ENCODE assay signal across 8 mouse cellular contexts in the genomic region with DNA sequence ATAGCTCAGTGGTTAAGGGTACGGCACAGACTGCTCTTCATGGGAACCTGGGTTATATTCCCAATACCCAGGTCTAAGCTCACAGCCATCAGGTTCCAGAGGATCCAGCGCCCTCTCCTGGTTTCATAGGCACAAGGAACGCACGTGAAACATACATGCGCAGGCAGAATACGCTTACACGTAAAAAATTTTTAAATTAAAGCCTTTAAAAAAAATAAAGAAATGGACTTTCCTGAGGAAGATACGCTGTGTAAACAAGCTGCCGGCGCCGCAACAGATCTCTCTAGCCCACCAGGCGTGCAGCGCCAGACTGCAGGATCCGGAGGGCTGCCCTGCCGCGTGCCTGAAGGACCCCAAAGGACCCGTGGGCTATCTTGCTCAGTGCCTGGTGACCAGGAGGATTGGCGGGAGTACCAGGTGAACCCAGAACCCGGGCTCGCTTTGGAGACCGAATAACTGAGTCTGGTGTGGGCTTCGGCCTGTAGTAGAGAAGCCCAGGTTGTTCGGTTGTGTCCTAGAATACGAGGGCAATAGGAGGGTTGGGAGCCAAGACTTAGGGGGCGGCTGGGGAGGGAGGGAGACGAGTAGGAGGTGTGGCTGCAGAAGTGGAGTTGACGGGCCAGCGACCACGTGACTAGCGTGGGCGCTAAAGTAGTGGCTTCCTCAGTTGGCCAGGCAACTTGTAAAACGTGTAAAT. TPM values are rescaled to one million over a fixed set of nuclear protein-coding genes. Genes with fewer than 3 reads are reported as not detected.
A peak's percentile ranks its signal among the peaks of the same experiment; 100 is the strongest.
DNase-seq lines count a peak whose midpoint lies in the region; ATAC-seq and TF ChIP-seq lines count a peak whose summit lies in the region.

A gene (plus strand): TSS at position 359 of the 697 bp plus-strand sequence.

- peak within 1 kb of the TSS; percentile 38; the same call in 1 of the 2 replicates for H3K27ac ChIP-seq in ES-E14 (ENCODE audit: insufficient read depth, low read depth, low read length, poor library complexity, severe bottlenecking)
- H3K27ac ChIP-seq in forebrain, embryonic 16.5 days (ENCODE audit: low read length) = peak within 1 kb of the TSS; percentile 86
- H3K27ac ChIP-seq in layer of hippocampus, adult 2 months = peak within 1 kb of the TSS; percentile 93
- peak within 1 kb of the TSS; percentile 50 for H3K27ac ChIP-seq in lung, embryonic 14.5 days (ENCODE audit: low read depth)
- H3K27ac ChIP-seq in olfactory bulb, adult 2 months (ENCODE audit: insufficient read depth, low read depth, low read length) = no peak within 1 kb of the TSS; the same call in 1 of the 2 replicates
- no peak within 1 kb of the TSS for H3K27ac ChIP-seq in thymus, adult 2 months (ENCODE audit: control insufficient read depth, insufficient read depth, low read length)

- peak; percentile 98 for ATAC-seq in forebrain, embryonic 16.5 days
- peak; percentile 99 for ATAC-seq in lung, embryonic 14.5 days (ENCODE audit: insufficient read depth)

- under 1% methylated on average over 32 of the region's 32 CpGs for WGBS in forebrain, embryonic 16.5 days
- under 1% methylated on average over 32 of the region's 32 CpGs for WGBS in lung, embryonic 14.5 days
- under 1% methylated on average over 32 of the region's 32 CpGs for WGBS in olfactory bulb, adult 2 months
- under 1% methylated on average over 32 of the region's 32 CpGs for WGBS in thymus, adult 2 months

- peak; percentile 67 for TF ChIP-seq POLR2A in olfactory bulb, adult 2 months (IDR thresholded peaks at IDR 0.05; ENCODE audit: insufficient read depth, low read depth, low read length)
- 0 out of 2 replicates have a peak, but pooled peaks have one; percentile 21 for TF ChIP-seq POLR2A in thymus, adult 2 months (IDR thresholded peaks at IDR 0.05; ENCODE audit: control insufficient read depth, extremely low read depth, insufficient read depth, low read length, poor library complexity)

- H3K27me3 ChIP-seq in forebrain, embryonic 16.5 days (replicated peaks; ENCODE audit: control insufficient read depth, insufficient read depth, low read length) = no peaks in the 10 kb centered on the region
- no peaks in the 10 kb centered on the region for H3K27me3 ChIP-seq in lung, embryonic 14.5 days (ENCODE audit: insufficient read depth, low read length)
- no peaks in the 10 kb centered on the region for H3K27me3 ChIP-seq in thymus, adult 2 months (ENCODE audit: control insufficient read depth, insufficient read depth, low read length)

- H3K9me3 ChIP-seq in ES-E14 (ENCODE audit: control insufficient read depth, insufficient read depth, low read depth, low read length) = no peaks in the 10 kb centered on the region
- H3K9me3 ChIP-seq in forebrain, embryonic 16.5 days (ENCODE audit: control insufficient read depth, low read length) = no peaks in the 10 kb centered on the region
- H3K9me3 ChIP-seq in lung, embryonic 14.5 days (ENCODE audit: low read depth, low read length) = no peaks in the 10 kb centered on the region

- intact Hi-C loops in heart, postnatal 36 days (cut with DNase I) = loop anchor here (2.0 to 10.0 kb wide), 2 partner anchors 146 to 828 kb away; no protein-coding TSS in a partner anchor

- peak; percentile 83 for DNase-seq in ES-E14 (ENCODE audit: low read depth, low spot score)
- peak; percentile 80 for DNase-seq in cerebellum, adult 11-12 months
- DNase-seq in heart, postnatal 36 days = peak; percentile 89 to 92
- peak; percentile 73 to 83 for DNase-seq in layer of hippocampus, adult 2 months (ENCODE audit: low spot score in 2 of 2)
- peak; percentile 95 for DNase-seq in lung, embryonic 14.5 days
- peak; percentile 86 for DNase-seq in thymus, adult 2 months

- peak within 1 kb of the TSS; percentile 85 for H3K9ac ChIP-seq in ES-E14 (ENCODE audit: insufficient read depth, low read depth, low read length, poor library complexity, severe bottlenecking)
- peak within 1 kb of the TSS; percentile 80 for H3K9ac ChIP-seq in forebrain, embryonic 16.5 days (replicated peaks; ENCODE audit: low read depth, low read length)
- peak within 1 kb of the TSS; percentile 45 for H3K9ac ChIP-seq in lung, embryonic 14.5 days

- TF ChIP-seq CTCF in layer of hippocampus, adult 2 months (conservative IDR thresholded peaks at IDR 0.05) = peak; percentile 94
- TF ChIP-seq CTCF in lung, embryonic 14.5 days (IDR thresholded peaks at IDR 0.05; ENCODE audit: low read depth) = peak; percentile 78
- peak; percentile 59 for TF ChIP-seq CTCF in olfactory bulb, adult 2 months (IDR thresholded peaks at IDR 0.05; ENCODE audit: insufficient read depth, low read depth, low read length)
- no peak; the same call in 1 of the 2 replicates for TF ChIP-seq CTCF in thymus, adult 2 months (IDR thresholded peaks at IDR 0.05; ENCODE audit: borderline replicate concordance, control insufficient read depth, extremely low read depth, insufficient read depth, low read length, poor library complexity)

- peaks cover 0 to 2% of the 10 kb centered on the region in 2 experiments; a peak in 1 of 4 replicates for H3K4me1 ChIP-seq in ES-E14 (ENCODE audit: control insufficient read depth in 2 of 2, insufficient read depth in 2 of 2, low read length in 2 of 2, poor library complexity in 1 of 2)
- H3K4me1 ChIP-seq in forebrain, embryonic 16.5 days (replicated peaks; ENCODE audit: control insufficient read depth, insufficient read depth, low read length) = peaks cover 11% of the 10 kb centered on the region
- no peaks in the 10 kb centered on the region for H3K4me1 ChIP-seq in lung, embryonic 14.5 days (ENCODE audit: insufficient read depth)
- peaks cover 5% of the 10 kb centered on the region for H3K4me1 ChIP-seq in olfactory bulb, adult 2 months (ENCODE audit: control insufficient read depth, insufficient read depth, low read length)
- peaks cover 5% of the 10 kb centered on the region for H3K4me1 ChIP-seq in thymus, adult 2 months (replicated peaks; ENCODE audit: control insufficient read depth, insufficient read depth, low read length)

- H3K36me3 ChIP-seq in ES-E14 (ENCODE audit: control insufficient read depth, insufficient read depth, low read length, poor library complexity, severe bottlenecking) = peaks cover 3% of the 10 kb centered on the region; the same call in 1 of the 2 replicates
- H3K36me3 ChIP-seq in forebrain, embryonic 16.5 days (ENCODE audit: control insufficient read depth, insufficient read depth) = no peaks in the 10 kb centered on the region
- peaks cover 12% of the 10 kb centered on the region for H3K36me3 ChIP-seq in lung, embryonic 14.5 days (ENCODE audit: insufficient read depth)
- no peaks in the 10 kb centered on the region for H3K36me3 ChIP-seq in thymus, adult 2 months (ENCODE audit: control insufficient read depth, insufficient read depth, low read length)

- in situ Hi-C loops in ES-E14 (cut with MboI; ENCODE audit: low sequenced_read_pairs in 2 of 2, unreplicated experiment in 2 of 2) = no loop called here

- peak within 1 kb of the TSS; percentile 78 to 88 for H3K4me3 ChIP-seq in ES-E14 (ENCODE audit: insufficient read depth in 1 of 2, low read depth in 1 of 2, low read length in 2 of 2, poor library complexity in 1 of 2, severe bottlenecking in 1 of 2)
- H3K4me3 ChIP-seq in forebrain, embryonic 16.5 days (replicated peaks; ENCODE audit: low read length) = peak within 1 kb of the TSS; percentile 93
- H3K4me3 ChIP-seq in layer of hippocampus, adult 2 months = peak within 1 kb of the TSS; percentile 77
- H3K4me3 ChIP-seq in lung, embryonic 14.5 days (ENCODE audit: low read depth, low read length) = peak within 1 kb of the TSS; percentile 50
- peak within 1 kb of the TSS; percentile 87 for H3K4me3 ChIP-seq in olfactory bulb, adult 2 months (ENCODE audit: insufficient read depth, low read depth, low read length)
- peak within 1 kb of the TSS; percentile 92 for H3K4me3 ChIP-seq in thymus, adult 2 months (ENCODE audit: control insufficient read depth, insufficient read depth, low read length)

- H3K4me2 ChIP-seq in forebrain, embryonic 16.5 days (ENCODE audit: low read length) = peak within 1 kb of the TSS; percentile 99
- peak within 1 kb of the TSS; percentile 60 for H3K4me2 ChIP-seq in lung, embryonic 14.5 days

TF ChIP-seq in ES-E14, 5 proteins besides CTCF, POLR2A, EP300 and RAD21:
- TF ChIP-seq HCFC1 (IDR thresholded peaks at IDR 0.05; ENCODE audit: borderline replicate concordance, insufficient read depth, low read length) (peak; percentile 52; the same call in 1 of the 2 replicates), MAFK (IDR thresholded peaks at IDR 0.05; ENCODE audit: insufficient read depth, low read depth, low read length) (no peak)

RNA-seq across cellular contexts. Expression of the gene that starts here (rescaled TPM):
- 37.7 and 46.5 TPM in 2 replicates for total RNA-seq in ES-E14 (2012; rRNA removed)
- 60.1 and 68.4 TPM in 2 replicates for polyA plus RNA-seq in forebrain, embryonic 16.5 days (2015; fragmentation: Nextera tagmentation; extraction: Ambion mirVana)
- 10 to 100 TPM; 17.9 to 18.5 TPM for total RNA-seq in heart, postnatal 36 days (2021)
- 10 to 100 TPM; 12.0 to 12.2 TPM for total RNA-seq in layer of hippocampus, adult 2 months (2021)
- 53.7 and 58.7 TPM in 2 replicates for polyA plus RNA-seq in lung, embryonic 14.5 days (2014; fragmentation: Nextera tagmentation; extraction: Ambion mirVana)
- not detected in 2 replicates for polyA plus RNA-seq in olfactory bulb, adult 2 months (2012; ENCODE audit: insufficient read depth, insufficient read length, low replicate concordance, missing spikeins)
- polyA plus RNA-seq in thymus, adult 2 months (2012; rRNA removed) = 18.5 and 21.3 TPM in 2 replicates

Comparison
In these comparisons a context has a peak if more than half of its experiments do, and no peak if none do; other contexts are left out.
1. RNA of the gene that starts here (polyA plus RNA-seq): 60.1 to 68.4 TPM in forebrain, embryonic 16.5 days, 53.7 to 58.7 TPM in lung, embryonic 14.5 days and 18.5 to 21.3 TPM in thymus, adult 2 months; not detected in olfactory bulb, adult 2 months; every median in the first group is over 10 times any median in the second.
2. H3K27ac ChIP-seq: peak in ES-E14 (single experiment), forebrain, embryonic 16.5 days (single experiment), layer of hippocampus, adult 2 months (single experiment) and lung, embryonic 14.5 days (single experiment); none in olfactory bulb, adult 2 months (single experiment) and thymus, adult 2 months (single experiment).
3. Peak in every context shown above with its lines, with median percentiles within 50 percentile points of each other: DNase-seq, H3K4me3 ChIP-seq and H3K9ac ChIP-seq.